Mouse (Mus musculus) lung, postnatal 0 days (tissue): Measurements from ENCODE around the gene Tap1.

Source experiments
- CTCF ChIP-seq: IDR thresholded peaks from 2 replicates; pipeline ENCODE4 v1.5.1; 2016; ENCODE audit warnings: antibody characterized with exemption, mild to moderate bottlenecking
- EP300 ChIP-seq: IDR thresholded peaks from 2 replicates; pipeline ENCODE4 v1.6.1; 2016; ENCODE audit warnings: antibody characterized with exemption, mild to moderate bottlenecking, control low read depth

DNA sequence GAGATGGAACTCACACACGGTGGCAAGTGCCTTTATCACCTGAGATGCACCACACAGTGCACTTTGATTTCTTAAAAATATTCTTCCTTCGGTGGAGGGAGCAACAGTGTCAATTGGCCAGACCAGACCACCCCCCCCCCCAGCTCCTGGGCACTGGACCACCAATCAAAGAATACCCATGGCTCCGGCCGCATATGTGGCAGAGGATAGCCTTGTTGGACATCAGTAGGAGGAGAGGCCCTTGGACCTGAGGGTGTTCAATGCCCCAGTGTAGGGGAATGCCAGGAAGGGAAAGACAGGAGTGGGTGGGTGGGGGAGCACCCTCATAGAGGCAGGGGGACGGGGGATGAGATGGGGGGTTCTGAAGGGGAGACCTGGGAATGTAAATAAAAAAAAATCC is 19.4 kb downstream of the Tap1 start:
- TF ChIP-seq CTCF, result no peak
- no peak for TF ChIP-seq EP300
